Mouse (Mus musculus) cortical plate, adult 2 months (tissue): ENCODE data around the gene Nfib.

Source experiments
- CTCF ChIP-seq: fragments of 200-500 bp; IDR thresholded peaks from 2 replicates; pipeline ENCODE4 v1.5.1; 2011; ENCODE audit warnings: mild to moderate bottlenecking, control low read depth, low read length; ENCODE audit not compliant: insufficient read depth; ENCODE audit errors: extremely low read depth
- POLR2A ChIP-seq: fragments of 200-500 bp; IDR thresholded peaks from 2 replicates; pipeline ENCODE4 v1.6.1; 2011; ENCODE audit warnings: mild to moderate bottlenecking, low read length, control low read depth; ENCODE audit not compliant: insufficient read depth; ENCODE audit errors: extremely low read depth

DNA sequence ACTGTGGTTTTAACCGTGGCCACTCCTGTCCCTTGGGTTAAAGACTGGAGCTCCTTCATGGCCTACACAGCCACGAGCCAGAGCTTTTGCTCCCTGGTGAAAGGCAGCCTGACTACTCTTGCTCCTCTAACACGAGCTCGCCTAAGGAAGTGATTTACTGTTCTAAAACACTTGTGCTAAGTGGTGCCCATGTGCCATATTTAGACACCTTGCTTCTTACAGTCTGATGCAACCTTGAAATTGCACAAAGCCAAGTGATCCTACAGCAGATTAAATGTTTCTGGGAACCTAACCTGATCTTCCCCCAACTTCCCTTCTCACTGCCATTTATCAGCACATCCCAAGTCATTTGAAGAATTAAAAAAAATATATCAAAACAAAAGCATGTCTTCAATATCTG is 317.9 kb downstream of the Nfib start:
- TF ChIP-seq CTCF (no peak), POLR2A (no peak)
